Mouse (Mus musculus) kidney, postnatal 0 days (tissue): ENCODE results near the gene Psmd3. TPM values are rescaled to one million over a fixed set of nuclear protein-coding genes. Genes with fewer than 3 reads are reported as not detected.
A peak's percentile ranks its signal among the peaks of the same experiment; 100 is the strongest.

Experiments used
- ATAC-seq: fragments of 200-750 bp; cut with Nextera tagmentation; replicated peaks from 2 replicates; pipeline ENCODE4 v1.8.0; 2017; ENCODE audit warnings: low read depth, moderate number of reproducible peaks, moderate TSS enrichment, moderate library complexity; ENCODE audit not compliant: low FRiP score
- DNase-seq: peaks from one replicate; pipeline ENCODE4 v3.0.0-alpha.2; 2016; ENCODE audit warnings: low spot score
- H3K27ac ChIP-seq: fragments of 300-500 bp; sonication (generic); 2 replicates; pipeline ENCODE4 v1.5.1; 2014; ENCODE audit warnings: mild to moderate bottlenecking
- H3K27me3 ChIP-seq: fragments of 300-500 bp; sonication (generic); 2 replicates; pipeline ENCODE4 v1.6.1; 2014; ENCODE audit warnings: low read length, mixed read lengths; ENCODE audit not compliant: insufficient read depth
- H3K36me3 ChIP-seq: fragments of 300-500 bp; sonication (generic); 2 replicates; pipeline ENCODE4 v1.6.1; 2014; ENCODE audit warnings: low read length, mixed read lengths; ENCODE audit not compliant: insufficient read depth
- H3K4me1 ChIP-seq: fragments of 300-500 bp; sonication (generic); replicated peaks from 2 replicates; pipeline ENCODE4 v1.6.1; 2014; ENCODE audit warnings: antibody characterized with exemption, low read length, mixed read lengths; ENCODE audit not compliant: insufficient read depth
- H3K4me2 ChIP-seq: fragments of 300-500 bp; sonication (generic); 2 replicates; pipeline ENCODE4 v1.6.1; 2014; ENCODE audit warnings: mild to moderate bottlenecking, low read length, moderate library complexity, mixed read lengths
- H3K4me3 ChIP-seq: fragments of 300-500 bp; sonication (generic); replicated peaks from 2 replicates; pipeline ENCODE4 v1.5.1; 2014; ENCODE audit warnings: low read depth, low read length
- H3K9ac ChIP-seq: fragments of 300-500 bp; sonication (generic); 2 replicates; pipeline ENCODE4 v1.6.1; 2014; ENCODE audit warnings: low read depth, low read length
- H3K9me3 ChIP-seq: fragments of 300-500 bp; sonication (generic); replicated peaks from 2 replicates; pipeline ENCODE4 v1.6.1; 2016; ENCODE audit warnings: low read length, inconsistent platforms, mixed read lengths
- CTCF ChIP-seq: IDR thresholded peaks from 2 replicates; pipeline ENCODE4 v1.5.1; 2016; ENCODE audit warnings: antibody characterized with exemption, low read depth, mild to moderate bottlenecking, moderate library complexity
- WGBS: fragments of 180-500 bp; shearing (Covaris S2); extraction: QIAGEN DNeasy Blood & Tissue Kit; methylation state at CpG from one replicate; pipeline ENCODE4 v1.1.7; 2014; 5-methylcytosine and 5-hydroxymethylcytosine counted together
- polyA plus RNA-seq: library from polyadenylated mRNA; unstranded; fragments of >200 nt; fragmentation: Nextera tagmentation; extraction: Ambion mirVana; gene quantifications from 2 replicates; pipeline ENCODE4 v1.2.1, GENCODE M21; 2015

Psmd3 gene
- polyA plus RNA-seq, 1 experiment from 2014 or later, result 234 TPM

- Histone ChIP-seq H3K27ac (peak overlapping the region; percentile 59), H3K9ac (no peak overlapping the region), H3K36me3 (0 out of 2 replicates have a peak, but pooled peaks cover 13% of the 10 kb centered on the region), H3K9me3 (no peaks in the 10 kb centered on the region), H3K4me2 (no peak overlapping the region), H3K4me3 (no peak overlapping the region), H3K27me3 (no peaks in the 10 kb centered on the region), H3K4me1 (peaks cover 9% of the 10 kb centered on the region)
- peak; percentile 71 for TF ChIP-seq CTCF
- ATAC-seq, result no peak; the same call in 1 of the 2 replicates
- 54% methylated on average over 24 of the region's 24 CpGs for WGBS
- peak; percentile 87 for DNase-seq
Measured at GRCm38 (mm10) chr11:98721458-98722226, 39.3 kb downstream of the Psmd3 start.

GRCm38 (mm10) chr11:98723098-98723497 is 40.7 kb downstream of the Psmd3 start:
- 67% methylated on average over 7 of the region's 7 CpGs for WGBS
- Histone ChIP-seq H3K27ac (no peak overlapping the region), H3K4me2 (no peak overlapping the region), H3K27me3 (no peaks in the 10 kb centered on the region), H3K4me1 (peaks cover 9% of the 10 kb centered on the region), H3K9me3 (no peaks in the 10 kb centered on the region), H3K36me3 (0 out of 2 replicates have a peak, but pooled peaks cover 8% of the 10 kb centered on the region), H3K9ac (no peak overlapping the region), H3K4me3 (no peak overlapping the region)
- no peak for ATAC-seq
- no peak for TF ChIP-seq CTCF
- no peak for DNase-seq

- Histone ChIP-seq H3K4me1 (peaks cover 9% of the 10 kb centered on the region), H3K4me3 (no peak overlapping the region), H3K4me2 (no peak overlapping the region), H3K27me3 (no peaks in the 10 kb centered on the region), H3K27ac (no peak overlapping the region), H3K9ac (no peak overlapping the region), H3K9me3 (no peaks in the 10 kb centered on the region), H3K36me3 (0 out of 2 replicates have a peak, but pooled peaks cover 5% of the 10 kb centered on the region)
- DNase-seq (no peak), ATAC-seq (no peak)
- TF ChIP-seq CTCF, result no peak
- 91% methylated on average over 15 of the region's 15 CpGs for WGBS
Measured at GRCm38 (mm10) chr11:98725926-98726506, 43.7 kb downstream of the Psmd3 start.

- under 1% methylated on average over 16 of the region's 16 CpGs for WGBS
- TF ChIP-seq CTCF, result no peak
- Histone ChIP-seq H3K27me3 (no peaks in the 10 kb centered on the region), H3K4me3 (peak within 1 kb of the TSS; percentile 56), H3K4me2 (peak within 1 kb of the TSS; percentile 84), H3K4me1 (peaks cover 5% of the 10 kb centered on the region), H3K9me3 (no peaks in the 10 kb centered on the region), H3K9ac (peak within 1 kb of the TSS; percentile 50), H3K36me3 (0 out of 2 replicates have a peak, but pooled peaks cover 2% of the 10 kb centered on the region), H3K27ac (peak within 1 kb of the TSS; percentile 38)
- ATAC-seq, result peak; percentile 91
- DNase-seq, result peak; percentile 97
Measured at GRCm38 (mm10) chr11:98729119-98729588, 46.8 kb downstream of the Psmd3 start, which contains the start of gene Med24. Gene Med24 (minus strand): TSS chr11:98729435.

GRCm38 (mm10) chr11:98730727-98731126 is 48.4 kb downstream of the Psmd3 start:
- no peaks in the 10 kb centered on the region for H3K36me3 ChIP-seq
- H3K9ac ChIP-seq, result no peak overlapping the region
- H3K9me3 ChIP-seq, result no peaks in the 10 kb centered on the region
- TF ChIP-seq CTCF, result no peak
- no peaks in the 10 kb centered on the region for H3K27me3 ChIP-seq
- no peak overlapping the region for H3K27ac ChIP-seq
- 52% methylated on average over 4 of the region's 4 CpGs for WGBS
- H3K4me2 ChIP-seq, result no peak overlapping the region
- ATAC-seq (no peak), DNase-seq (no peak)
- no peak overlapping the region for H3K4me3 ChIP-seq
- H3K4me1 ChIP-seq, result peaks cover 5% of the 10 kb centered on the region

GRCm38 (mm10) chr11:98731134-98731533 is 48.8 kb downstream of the Psmd3 start:
- TF ChIP-seq CTCF, result no peak
- Histone ChIP-seq H3K36me3 (no peaks in the 10 kb centered on the region), H3K9me3 (no peaks in the 10 kb centered on the region), H3K4me3 (no peak overlapping the region), H3K4me2 (no peak overlapping the region), H3K4me1 (peaks cover 5% of the 10 kb centered on the region), H3K27ac (no peak overlapping the region), H3K27me3 (no peaks in the 10 kb centered on the region), H3K9ac (no peak overlapping the region)
- DNase-seq, result no peak
- ATAC-seq, result no peak
- WGBS, result 52% methylated on average over 5 of the region's 5 CpGs
